Mouse (Mus musculus) stomach, postnatal 0 days (tissue): ENCODE data around the gene Dhdh.

Experiments
- CTCF ChIP-seq: IDR thresholded peaks from 2 replicates; pipeline ENCODE4 v1.5.1; 2016; ENCODE audit warnings: antibody characterized with exemption, low read depth, mild to moderate bottlenecking, moderate library complexity
- EP300 ChIP-seq: optimal IDR thresholded peaks from 2 replicates; pipeline ENCODE3; 2016; ENCODE audit warnings: antibody characterized with exemption

GRCm38 (mm10) chr7:45436444-45436843 lies 52.2 kb downstream of the Dhdh start:
- TF ChIP-seq CTCF (no peak), EP300 (no peak)
